Mouse (Mus musculus) olfactory bulb, adult 2 months (tissue): ENCODE measurements around the gene Epop.

ENCODE experiments used
- CTCF ChIP-seq: fragments of 200-500 bp; IDR thresholded peaks from 2 replicates; pipeline ENCODE4 v1.5.1; 2012; ENCODE audit warnings: low read depth, mild to moderate bottlenecking, low read length, moderate library complexity; ENCODE audit not compliant: insufficient read depth
- POLR2A ChIP-seq: fragments of 200-500 bp; IDR thresholded peaks from 2 replicates; pipeline ENCODE4 v1.6.1; 2012; ENCODE audit warnings: mild to moderate bottlenecking, low read depth, low read length, moderate library complexity; ENCODE audit not compliant: insufficient read depth

DNA sequence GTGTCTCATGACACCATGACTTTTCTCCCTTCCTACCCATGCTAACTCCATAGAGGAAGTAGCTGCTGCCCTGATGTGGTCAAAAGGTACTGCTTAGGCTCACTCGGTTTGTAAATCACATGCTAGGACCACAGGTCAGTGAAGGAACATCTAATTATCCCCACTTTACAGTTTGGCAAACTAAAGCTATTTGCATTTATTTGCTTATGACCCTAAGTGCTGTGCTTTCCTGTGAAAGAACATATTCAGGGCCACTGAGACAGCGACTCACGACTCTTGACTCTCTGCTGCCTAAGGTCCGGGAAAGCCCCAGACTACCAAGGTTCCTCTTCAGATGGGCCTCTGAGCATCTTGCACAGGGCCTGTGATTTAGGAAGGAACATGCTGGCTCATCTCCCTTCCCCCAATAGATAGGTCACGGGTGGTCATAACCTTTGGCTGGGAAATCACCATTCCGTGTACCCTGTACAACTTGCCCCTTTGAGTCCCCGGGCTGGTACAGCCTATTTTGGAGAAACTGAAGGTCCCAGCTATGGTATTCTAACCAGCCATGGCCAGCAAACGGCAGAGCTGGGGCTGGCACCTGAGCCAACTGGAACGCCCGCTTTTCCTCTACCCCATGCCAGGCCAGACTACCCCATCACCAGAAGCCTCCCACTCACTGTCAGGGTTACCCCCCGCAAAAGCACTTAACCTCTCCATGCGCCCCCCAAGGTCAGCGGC is 29.9 kb upstream of the Epop start:
- no peak for TF ChIP-seq CTCF
- TF ChIP-seq POLR2A = no peak
